Mouse (Mus musculus): Measurements from ENCODE around the gene Steap4. TPM values are rescaled to one million over a fixed set of nuclear protein-coding genes. Genes with fewer than 3 reads are reported as not detected.
"Not testable (repeated sequence)": the region's sequence is repeated elsewhere in the genome, so short reads cannot be mapped to it uniquely, and the experiment has no call there.

Steap4 gene
- total RNA-seq, 2 experiments from 2014 or later = 0.20 to 0.25 TPM

- no peak for DNase-seq (ENCODE audit: low spot score in 2 of 2)
These were observed 28.2 kb downstream of the Steap4 start for GRCm38 (mm10) chr5:7988415-7988814.

- DNase-seq (ENCODE audit: low spot score in 2 of 2) = not testable (repeated sequence)
These were observed 31.4 kb downstream of the Steap4 start for GRCm38 (mm10) chr5:7991631-7992030.

GRCm38 (mm10) chr5:7993766-7994165, 33.5 kb downstream of the Steap4 start:
- no peak for DNase-seq (ENCODE audit: low spot score in 2 of 2)

GRCm38 (mm10) chr5:7995288-7995897, 35.1 kb downstream of the Steap4 start:
- no peak for DNase-seq (ENCODE audit: low spot score in 2 of 2)

GRCm38 (mm10) chr5:7996401-7997044, 36.3 kb downstream of the Steap4 start:
- peak; percentile 14 to 18 for DNase-seq (ENCODE audit: low spot score in 2 of 2)

GRCm38 (mm10) chr5:7997086-7997485, 36.8 kb downstream of the Steap4 start:
- no peak for DNase-seq (ENCODE audit: low spot score in 2 of 2)

GRCm38 (mm10) chr5:8000466-8000865, 40.2 kb downstream of the Steap4 start:
- DNase-seq (ENCODE audit: low spot score in 2 of 2) = peak; percentile 9 to 21

- DNase-seq (ENCODE audit: low spot score in 2 of 2) = no peak
These were observed 42.6 kb downstream of the Steap4 start for GRCm38 (mm10) chr5:8002827-8003226.

GRCm38 (mm10) chr5:8013276-8013675, 53.0 kb downstream of the Steap4 start:
- no peak for DNase-seq (ENCODE audit: low spot score in 2 of 2)

Other genes starting within 250 kb of the Steap4 start
- 100 to 1,000 TPM; 104 to 107 TPM for gene Sri, start 85.6 kb downstream of the Steap4 start, total RNA-seq (2021)

All from layer of hippocampus, postnatal 10 days (tissue).